Mouse (Mus musculus): ENCODE results near the gene Ccdc24. TPM values are rescaled to one million over a fixed set of nuclear protein-coding genes. Genes with fewer than 3 reads are reported as not detected.

Gene Ccdc24
- total and polyA plus RNA-seq, 3 experiments, result 0.19 to 0.36 TPM; not detected in 1

DNA sequence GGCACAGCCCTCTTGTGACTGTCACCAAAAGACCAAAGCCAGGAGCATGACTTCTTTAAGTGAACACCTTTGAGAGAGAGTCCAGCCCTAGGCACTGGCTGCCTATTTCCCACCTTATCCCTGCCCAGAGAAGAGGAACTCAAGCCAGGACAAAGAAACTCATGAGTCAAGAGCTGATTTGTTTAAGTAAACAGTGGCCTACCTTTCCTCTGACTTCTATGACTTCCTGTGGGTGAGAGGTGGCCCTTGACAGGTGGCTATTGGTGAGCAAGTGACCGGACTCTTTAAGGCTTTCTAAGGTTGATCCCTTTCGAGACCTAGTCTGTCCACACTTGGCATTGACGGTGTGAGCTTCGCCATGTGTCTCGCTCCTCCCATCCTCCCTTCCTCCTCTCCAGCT lies 31.5 kb downstream of the Ccdc24 start:
- Histone ChIP-seq H3K4me1 (ENCODE audit: control insufficient read depth in 1 of 2, insufficient read depth in 2 of 2, low read length in 2 of 2) (peaks cover 4 to 15% of the 10 kb centered on the region in 2 experiments), H3K27me3 (ENCODE audit: control insufficient read depth in 1 of 2, insufficient read depth in 2 of 2, low read length in 2 of 2) (no peaks in the 10 kb centered on the region), H3K4me3 (ENCODE audit: control insufficient read depth in 1 of 2, insufficient read depth in 1 of 2, low read depth in 2 of 2, low read length in 2 of 2) (no peak overlapping the region), H3K27ac (ENCODE audit: control insufficient read depth, low read depth, low read length) (no peak overlapping the region), H3K36me3 (ENCODE audit: control insufficient read depth in 1 of 2, insufficient read depth in 2 of 2, low read length in 2 of 2) (peaks cover 0 to 14% of the 10 kb centered on the region in 2 experiments; a peak in 2 of 4 replicates), H3K79me2 (ENCODE audit: control insufficient read depth, insufficient read depth, low read length, poor library complexity) (peaks cover 3% of the 10 kb centered on the region; the same call in 1 of the 2 replicates), H3K9me3 (replicated peaks; ENCODE audit: insufficient read depth, low read length) (no peaks in the 10 kb centered on the region), H3K9ac (ENCODE audit: control insufficient read depth, low read depth, low read length, poor library complexity, severe bottlenecking) (no peak overlapping the region)
- no peak for TF ChIP-seq ELF1 (IDR thresholded peaks at IDR 0.05; ENCODE audit: low read depth, low read length)
- DNase-seq (ENCODE audit: low read depth, low spot score), result no peak

DNA sequence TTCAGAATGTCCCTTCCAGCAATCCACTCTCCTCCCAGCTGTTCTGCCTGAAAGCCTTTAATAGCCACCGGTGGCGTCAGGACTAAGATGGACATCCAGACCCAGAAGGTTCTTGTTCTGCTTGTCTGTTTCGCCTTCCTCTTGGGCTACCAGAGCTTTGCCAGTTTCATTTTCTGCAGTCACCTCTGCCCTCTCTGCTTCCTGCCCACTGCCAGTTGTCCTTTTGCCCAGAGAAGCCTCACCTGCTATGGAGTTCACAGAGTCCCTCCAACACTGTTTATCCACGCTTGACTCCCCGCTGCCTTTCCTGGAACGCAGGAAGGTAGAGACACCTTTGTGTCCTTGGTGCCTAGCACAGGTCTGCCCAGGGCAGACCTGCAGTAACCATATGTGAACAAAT lies 33.0 kb downstream of the Ccdc24 start:
- no peak overlapping the region for H3K27ac ChIP-seq (ENCODE audit: control insufficient read depth, low read depth, low read length)
- H3K27me3 ChIP-seq (ENCODE audit: control insufficient read depth in 1 of 2, insufficient read depth in 2 of 2, low read length in 2 of 2), result no peaks in the 10 kb centered on the region

GRCm38 (mm10) chr4:117837271-117837670 lies 35.1 kb downstream of the Ccdc24 start:
- H3K36me3 ChIP-seq (ENCODE audit: control insufficient read depth in 1 of 2, insufficient read depth in 2 of 2, low read length in 2 of 2), result peaks cover 0 to 26% of the 10 kb centered on the region in 2 experiments; a peak in 2 of 4 replicates
- H3K4me1 ChIP-seq (ENCODE audit: control insufficient read depth in 1 of 2, insufficient read depth in 2 of 2, low read length in 2 of 2), result peaks cover 20 to 34% of the 10 kb centered on the region in 2 experiments
- no peak overlapping the region for H3K27ac ChIP-seq (ENCODE audit: control insufficient read depth, low read depth, low read length)
- peaks cover 3% of the 10 kb centered on the region; the same call in 1 of the 2 replicates for H3K79me2 ChIP-seq (ENCODE audit: control insufficient read depth, insufficient read depth, low read length, poor library complexity)
- H3K9ac ChIP-seq (ENCODE audit: control insufficient read depth, low read depth, low read length, poor library complexity, severe bottlenecking), result no peak overlapping the region
- H3K27me3 ChIP-seq (ENCODE audit: control insufficient read depth in 1 of 2, insufficient read depth in 2 of 2, low read length in 2 of 2), result no peaks in the 10 kb centered on the region
- no peak overlapping the region for H3K4me3 ChIP-seq (ENCODE audit: control insufficient read depth in 1 of 2, insufficient read depth in 1 of 2, low read depth in 2 of 2, low read length in 2 of 2)
- TF ChIP-seq MXI1 (IDR thresholded peaks at IDR 0.05; ENCODE audit: low read depth, low read length) (no peak), CTCF (IDR thresholded peaks at IDR 0.05 in 2 of 3, conservative IDR thresholded peaks at IDR 0.05 in 1 of 3; ENCODE audit: control insufficient read depth in 1 of 3, insufficient read depth in 1 of 3, low read depth in 2 of 3, low read length in 3 of 3, poor library complexity in 1 of 3, severe bottlenecking in 1 of 3) (no peak), ETS1 (IDR thresholded peaks at IDR 0.05; ENCODE audit: low read depth, low read length) (no peak), GABPA (IDR thresholded peaks at IDR 0.05; ENCODE audit: low read depth, low read length) (no peak), MAFK (IDR thresholded peaks at IDR 0.05; ENCODE audit: borderline replicate concordance, low read depth, low read length) (no peak), MYB (IDR thresholded peaks at IDR 0.05; ENCODE audit: low read depth, low read length) (no peak), TBP (IDR thresholded peaks at IDR 0.05; ENCODE audit: low read depth, low read length) (no peak), POLR2AphosphoS5 (IDR thresholded peaks at IDR 0.05; ENCODE audit: borderline replicate concordance, low read depth, low read length) (no peak), SMC3 (IDR thresholded peaks at IDR 0.05; ENCODE audit: low read depth, low read length) (no peak), JUND (IDR thresholded peaks at IDR 0.05; ENCODE audit: low read depth, low read length) (no peak), POLR2AphosphoS2 (IDR thresholded peaks at IDR 0.05; ENCODE audit: low read length) (no peak)
- no peak for DNase-seq (ENCODE audit: low read depth, low spot score)
- H3K9me3 ChIP-seq (replicated peaks; ENCODE audit: insufficient read depth, low read length), result no peaks in the 10 kb centered on the region

More for the DNA sequence above, 33.0 kb downstream of the Ccdc24 start:
- Histone ChIP-seq H3K79me2 (ENCODE audit: control insufficient read depth, insufficient read depth, low read length, poor library complexity) (peaks cover 3% of the 10 kb centered on the region; the same call in 1 of the 2 replicates), H3K9me3 (replicated peaks; ENCODE audit: insufficient read depth, low read length) (no peaks in the 10 kb centered on the region), H3K4me3 (ENCODE audit: control insufficient read depth in 1 of 2, insufficient read depth in 1 of 2, low read depth in 2 of 2, low read length in 2 of 2) (no peak overlapping the region), H3K36me3 (ENCODE audit: control insufficient read depth in 1 of 2, insufficient read depth in 2 of 2, low read length in 2 of 2) (peaks cover 0 to 15% of the 10 kb centered on the region in 2 experiments; a peak in 2 of 4 replicates), H3K4me1 (ENCODE audit: control insufficient read depth in 1 of 2, insufficient read depth in 2 of 2, low read length in 2 of 2) (peaks cover 6 to 20% of the 10 kb centered on the region in 2 experiments), H3K9ac (ENCODE audit: control insufficient read depth, low read depth, low read length, poor library complexity, severe bottlenecking) (no peak overlapping the region)
- TF ChIP-seq MAFK (IDR thresholded peaks at IDR 0.05; ENCODE audit: borderline replicate concordance, low read depth, low read length), result no peak
- no peak for TF ChIP-seq CTCF (IDR thresholded peaks at IDR 0.05 in 2 of 3, conservative IDR thresholded peaks at IDR 0.05 in 1 of 3; ENCODE audit: control insufficient read depth in 1 of 3, insufficient read depth in 1 of 3, low read depth in 2 of 3, low read length in 3 of 3, poor library complexity in 1 of 3, severe bottlenecking in 1 of 3)
- no peak for TF ChIP-seq JUND (IDR thresholded peaks at IDR 0.05; ENCODE audit: low read depth, low read length)
- no peak for TF ChIP-seq POLR2AphosphoS5 (IDR thresholded peaks at IDR 0.05; ENCODE audit: borderline replicate concordance, low read depth, low read length)
- no peak for TF ChIP-seq GATA1 (IDR thresholded peaks at IDR 0.05; ENCODE audit: low read depth, low read length)
- no peak for TF ChIP-seq GABPA (IDR thresholded peaks at IDR 0.05; ENCODE audit: low read depth, low read length)
- no peak for TF ChIP-seq NRF1 (IDR thresholded peaks at IDR 0.05; ENCODE audit: insufficient read depth, low read depth, low read length, poor library complexity, severe bottlenecking)
- no peak for TF ChIP-seq USF1 (IDR thresholded peaks at IDR 0.05; ENCODE audit: low read depth, low read length)
- TF ChIP-seq MAZ (IDR thresholded peaks at IDR 0.05; ENCODE audit: low read depth, low read length), result no peak
- TF ChIP-seq CHD1 (IDR thresholded peaks at IDR 0.05; ENCODE audit: low read depth, low read length), result no peak
- DNase-seq (ENCODE audit: low read depth, low spot score), result no peak

Measured in MEL (cell line).